Mouse (Mus musculus): Measurements from ENCODE around the gene Pdpk1. TPM values are rescaled to one million over a fixed set of nuclear protein-coding genes. Genes with fewer than 3 reads are reported as not detected.

Pdpk1 gene
- polyA plus RNA-seq, 1 experiment from 2014 or later, result 45.6 TPM

GRCm38 (mm10) chr17:24037360-24037759 is 113.4 kb downstream of the Pdpk1 start:
- H3K9ac ChIP-seq (ENCODE audit: low read length), result no peak overlapping the region
- 76% methylated on average over 13 of the region's 13 CpGs for WGBS
- no peak overlapping the region for H3K4me2 ChIP-seq (ENCODE audit: low read length)
- no peaks in the 10 kb centered on the region for H3K27me3 ChIP-seq (ENCODE audit: control insufficient read depth, insufficient read depth, low read length)
- H3K27ac ChIP-seq (replicated peaks in 1 of 2; ENCODE audit: control insufficient read depth in 1 of 2, insufficient read depth in 1 of 2, low read depth in 2 of 2, low read length in 2 of 2), result no peak overlapping the region
- H3K4me3 ChIP-seq (ENCODE audit: control insufficient read depth in 1 of 2, insufficient read depth in 1 of 2, low read depth in 1 of 2, low read length in 2 of 2), result no peak overlapping the region
- H3K9me3 ChIP-seq (ENCODE audit: control insufficient read depth, low read length), result no peaks in the 10 kb centered on the region
- H3K4me1 ChIP-seq (ENCODE audit: control insufficient read depth in 2 of 2, insufficient read depth in 2 of 2, low read length in 2 of 2), result peaks cover 0 to 6% of the 10 kb centered on the region in 2 experiments; a peak in 2 of 4 replicates
- no peaks in the 10 kb centered on the region for H3K36me3 ChIP-seq (ENCODE audit: control insufficient read depth, insufficient read depth, low read length)
- peak; percentile 9; the same call in 1 of the 2 replicates for ATAC-seq (ENCODE audit: insufficient number of reproducible peaks, insufficient read depth, low FRiP score, low read depth)

DNA sequence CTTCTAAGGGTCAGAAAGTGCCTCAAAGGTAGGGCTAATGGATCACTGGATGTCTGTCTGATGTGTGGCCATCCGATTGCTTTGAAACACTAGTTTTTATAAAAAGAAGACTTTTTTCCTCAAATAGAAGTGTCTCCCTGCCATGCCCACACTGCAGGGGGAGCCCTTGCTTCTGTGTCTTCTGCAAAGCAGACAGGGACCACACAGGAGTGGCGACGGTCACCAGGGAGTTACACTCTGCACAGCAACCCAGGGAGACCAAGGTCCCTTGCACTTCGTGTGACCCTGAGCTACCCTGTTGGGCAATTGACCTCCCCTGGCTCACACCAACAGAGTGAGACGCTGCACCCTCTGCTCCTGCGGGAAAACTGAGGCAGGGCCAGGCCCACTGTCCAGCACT is 113.8 kb downstream of the Pdpk1 start:
- Histone ChIP-seq H3K9me3 (ENCODE audit: control insufficient read depth, low read length) (no peaks in the 10 kb centered on the region), H3K36me3 (ENCODE audit: control insufficient read depth, insufficient read depth, low read length) (no peaks in the 10 kb centered on the region), H3K27ac (replicated peaks in 1 of 2; ENCODE audit: control insufficient read depth in 1 of 2, insufficient read depth in 1 of 2, low read depth in 2 of 2, low read length in 2 of 2) (no peak overlapping the region), H3K27me3 (ENCODE audit: control insufficient read depth, insufficient read depth, low read length) (no peaks in the 10 kb centered on the region), H3K4me2 (ENCODE audit: low read length) (no peak overlapping the region), H3K9ac (ENCODE audit: low read length) (no peak overlapping the region), H3K4me3 (ENCODE audit: control insufficient read depth in 1 of 2, insufficient read depth in 1 of 2, low read depth in 1 of 2, low read length in 2 of 2) (no peak overlapping the region), H3K4me1 (ENCODE audit: control insufficient read depth in 2 of 2, insufficient read depth in 2 of 2, low read length in 2 of 2) (peaks cover 0 to 6% of the 10 kb centered on the region in 2 experiments; a peak in 2 of 4 replicates)
- no peak for ATAC-seq (ENCODE audit: insufficient number of reproducible peaks, insufficient read depth, low FRiP score, low read depth)
- WGBS, result 66% methylated on average over 6 of the region's 6 CpGs

GRCm38 (mm10) chr17:24035087-24035486 is 115.6 kb downstream of the Pdpk1 start:
- peak overlapping the region in 1 of 2 experiments; percentile 47; a peak in 1 of 4 replicates for H3K27ac ChIP-seq (replicated peaks in 1 of 2; ENCODE audit: control insufficient read depth in 1 of 2, insufficient read depth in 1 of 2, low read depth in 2 of 2, low read length in 2 of 2)
- peak; percentile 46; the same call in 1 of the 2 replicates for ATAC-seq (ENCODE audit: insufficient number of reproducible peaks, insufficient read depth, low FRiP score, low read depth)
- H3K4me1 ChIP-seq (ENCODE audit: control insufficient read depth in 2 of 2, insufficient read depth in 2 of 2, low read length in 2 of 2), result peaks cover 0 to 6% of the 10 kb centered on the region in 2 experiments; a peak in 2 of 4 replicates
- no peak overlapping the region for H3K9ac ChIP-seq (ENCODE audit: low read length)
- whole genome bisulfite sequencing, result 12% methylated on average over 7 of the region's 7 CpGs
- H3K9me3 ChIP-seq (ENCODE audit: control insufficient read depth, low read length), result no peaks in the 10 kb centered on the region
- H3K4me2 ChIP-seq (ENCODE audit: low read length), result no peak overlapping the region
- H3K4me3 ChIP-seq (ENCODE audit: control insufficient read depth in 1 of 2, insufficient read depth in 1 of 2, low read depth in 1 of 2, low read length in 2 of 2), result no peak overlapping the region
- H3K27me3 ChIP-seq (ENCODE audit: control insufficient read depth, insufficient read depth, low read length), result no peaks in the 10 kb centered on the region
- no peaks in the 10 kb centered on the region for H3K36me3 ChIP-seq (ENCODE audit: control insufficient read depth, insufficient read depth, low read length)

- ATAC-seq (ENCODE audit: insufficient number of reproducible peaks, insufficient read depth, low FRiP score, low read depth), result no peak
- Histone ChIP-seq H3K36me3 (ENCODE audit: control insufficient read depth, insufficient read depth, low read length) (no peaks in the 10 kb centered on the region), H3K27ac (replicated peaks in 1 of 2; ENCODE audit: control insufficient read depth in 1 of 2, insufficient read depth in 1 of 2, low read depth in 2 of 2, low read length in 2 of 2) (no peak overlapping the region), H3K4me3 (ENCODE audit: control insufficient read depth in 1 of 2, insufficient read depth in 1 of 2, low read depth in 1 of 2, low read length in 2 of 2) (no peak overlapping the region), H3K4me2 (ENCODE audit: low read length) (no peak overlapping the region), H3K27me3 (ENCODE audit: control insufficient read depth, insufficient read depth, low read length) (no peaks in the 10 kb centered on the region; the same call in 1 of the 2 replicates), H3K9me3 (ENCODE audit: control insufficient read depth, low read length) (no peaks in the 10 kb centered on the region), H3K4me1 (ENCODE audit: control insufficient read depth in 2 of 2, insufficient read depth in 2 of 2, low read length in 2 of 2) (peaks cover 0 to 4% of the 10 kb centered on the region in 2 experiments; a peak in 1 of 4 replicates), H3K9ac (ENCODE audit: low read length) (no peak overlapping the region)
- WGBS, result 68% methylated on average over 22 of the region's 22 CpGs
These were observed 120.2 kb downstream of the Pdpk1 start for GRCm38 (mm10) chr17:24030551-24030950.

DNA sequence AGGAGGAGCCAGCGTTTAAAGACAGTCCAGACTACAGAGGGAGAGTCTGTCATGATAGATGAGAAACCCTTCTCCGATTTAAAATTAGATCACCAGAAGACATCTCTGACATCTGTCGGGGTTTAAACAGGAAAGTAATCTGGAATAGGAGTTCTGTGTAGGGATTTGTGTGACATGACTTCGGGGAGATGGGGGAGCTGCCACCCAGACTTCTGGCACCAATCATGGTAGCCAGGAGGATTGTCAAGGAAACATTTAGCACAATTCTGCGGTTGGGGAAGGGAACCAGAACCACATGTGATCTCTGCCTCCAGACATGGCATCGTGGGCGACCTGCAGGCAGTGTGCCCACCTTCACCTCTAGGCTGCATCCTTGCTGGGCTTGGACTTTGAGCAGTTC is 121.2 kb downstream of the Pdpk1 start:
- no peaks in the 10 kb centered on the region for H3K9me3 ChIP-seq (ENCODE audit: control insufficient read depth, low read length)
- WGBS, result 74% methylated on average over 7 of the region's 7 CpGs
- H3K4me2 ChIP-seq (ENCODE audit: low read length), result no peak overlapping the region

More for the DNA sequence above, 121.2 kb downstream of the Pdpk1 start:
- no peaks in the 10 kb centered on the region for H3K36me3 ChIP-seq (ENCODE audit: control insufficient read depth, insufficient read depth, low read length)
- no peaks in the 10 kb centered on the region; the same call in 1 of the 2 replicates for H3K27me3 ChIP-seq (ENCODE audit: control insufficient read depth, insufficient read depth, low read length)
- ATAC-seq (ENCODE audit: insufficient number of reproducible peaks, insufficient read depth, low FRiP score, low read depth), result no peak
- no peaks in the 10 kb centered on the region for H3K4me1 ChIP-seq (ENCODE audit: control insufficient read depth in 2 of 2, insufficient read depth in 2 of 2, low read length in 2 of 2)
- H3K4me3 ChIP-seq (ENCODE audit: control insufficient read depth in 1 of 2, insufficient read depth in 1 of 2, low read depth in 1 of 2, low read length in 2 of 2), result no peak overlapping the region
- H3K27ac ChIP-seq (replicated peaks in 1 of 2; ENCODE audit: control insufficient read depth in 1 of 2, insufficient read depth in 1 of 2, low read depth in 2 of 2, low read length in 2 of 2), result no peak overlapping the region
- no peak overlapping the region for H3K9ac ChIP-seq (ENCODE audit: low read length)

Other genes starting within 250 kb of the Pdpk1 start
- 0.36 and 0.54 TPM in 2 replicates for gene Dcpp3, start 233.5 kb downstream of the Pdpk1 start, polyA plus RNA-seq (2014; fragmentation: Nextera tagmentation; extraction: Ambion mirVana)
- not detected in 2 replicates for gene Sbp, start 209.3 kb downstream of the Pdpk1 start, polyA plus RNA-seq (2014; fragmentation: Nextera tagmentation; extraction: Ambion mirVana)
- not detected in 2 replicates for gene Sbpl, start 195.7 kb downstream of the Pdpk1 start, polyA plus RNA-seq (2014; fragmentation: Nextera tagmentation; extraction: Ambion mirVana)
- 0.26 TPM in 1 of 2 replicates, not detected in the other for gene Prss30, start 170.4 kb downstream of the Pdpk1 start, polyA plus RNA-seq (2014; fragmentation: Nextera tagmentation; extraction: Ambion mirVana)
- gene Prss22, start 152.8 kb downstream of the Pdpk1 start, polyA plus RNA-seq (2014; fragmentation: Nextera tagmentation; extraction: Ambion mirVana), result not detected in 2 replicates
- not detected in 2 replicates for gene Prss27, start 112.8 kb downstream of the Pdpk1 start, polyA plus RNA-seq (2014; fragmentation: Nextera tagmentation; extraction: Ambion mirVana)
- 28.8 and 35.4 TPM in 2 replicates for gene Kctd5, start 77.4 kb downstream of the Pdpk1 start, polyA plus RNA-seq (2014; fragmentation: Nextera tagmentation; extraction: Ambion mirVana)
- 23.6 and 26.0 TPM in 2 replicates for gene Amdhd2, start 12.8 kb upstream of the Pdpk1 start, polyA plus RNA-seq (2014; fragmentation: Nextera tagmentation; extraction: Ambion mirVana)
- 581 and 616 TPM in 2 replicates for gene Atp6v0c, start 18.8 kb upstream of the Pdpk1 start, polyA plus RNA-seq (2014; fragmentation: Nextera tagmentation; extraction: Ambion mirVana)
- 4.3 and 4.5 TPM in 2 replicates for gene Tbc1d24, start 54.6 kb upstream of the Pdpk1 start, polyA plus RNA-seq (2014; fragmentation: Nextera tagmentation; extraction: Ambion mirVana)
- gene Ntn3, start 58.6 kb upstream of the Pdpk1 start, polyA plus RNA-seq (2014; fragmentation: Nextera tagmentation; extraction: Ambion mirVana), result 1.3 and 1.6 TPM in 2 replicates
- gene Tedc2, start 69.9 kb upstream of the Pdpk1 start, polyA plus RNA-seq (2014; fragmentation: Nextera tagmentation; extraction: Ambion mirVana), result 5.2 and 5.4 TPM in 2 replicates
- gene Ccnf, start 100.6 kb upstream of the Pdpk1 start, polyA plus RNA-seq (2014; fragmentation: Nextera tagmentation; extraction: Ambion mirVana), result 27.8 and 29.1 TPM in 2 replicates
- gene Abca17, start 200.1 kb upstream of the Pdpk1 start, polyA plus RNA-seq (2014; fragmentation: Nextera tagmentation; extraction: Ambion mirVana), result 0.07 TPM in 1 of 2 replicates, not detected in the other
- gene Abca3, start 201.0 kb upstream of the Pdpk1 start, polyA plus RNA-seq (2014; fragmentation: Nextera tagmentation; extraction: Ambion mirVana), result 8.5 and 8.6 TPM in 2 replicates